Mouse (Mus musculus) CH12.LX (cell line): Measurements from ENCODE around the gene Rtkn2. TPM values are rescaled to one million over a fixed set of nuclear protein-coding genes. Genes with fewer than 3 reads are reported as not detected.

Source experiments
- DNase-seq: peaks from one replicate; pipeline ENCODE4 v3.0.0-alpha.2; 2013; ENCODE audit errors: extremely low read depth
- H3K27ac ChIP-seq: 2 replicates; pipeline ENCODE4 v1.5.1; 2012; ENCODE audit warnings: low read depth, mild to moderate bottlenecking, control low read depth, moderate library complexity; ENCODE audit not compliant: insufficient read depth
- H3K27me3 ChIP-seq: replicated peaks from 2 replicates; pipeline ENCODE3; 2012; ENCODE audit warnings: inconsistent platforms
- H3K36me3 ChIP-seq, 2 experiments: replicated peaks in 1 of 2; 2 replicates each; pipeline versions ENCODE3 to v1.6.1; 2012; ENCODE audit warnings: inconsistent platforms in 1 of 2, low read length in 1 of 2, mild to moderate bottlenecking in 1 of 2, mixed read lengths in 1 of 2, moderate library complexity in 1 of 2; ENCODE audit not compliant: control insufficient read depth in 1 of 2, insufficient read depth in 1 of 2
- H3K4me1 ChIP-seq, 2 experiments: 2 replicates each; pipeline ENCODE4 v1.6.1; 2012; ENCODE audit warnings: inconsistent platforms in 1 of 2, moderate library complexity in 1 of 2; ENCODE audit not compliant: insufficient read depth in 2 of 2, control insufficient read depth in 1 of 2
- H3K4me2 ChIP-seq: 2 replicates; pipeline ENCODE4 v1.6.1; 2012; ENCODE audit warnings: low read depth, mild to moderate bottlenecking, control low read depth; ENCODE audit not compliant: poor library complexity, insufficient read depth, severe bottlenecking
- H3K4me3 ChIP-seq, 3 experiments: fragments of 150-350 bp in 1 of 3; sonication (generic) in 1 of 3; replicated peaks in 1 of 3; 2 replicates each; pipeline versions ENCODE3 to v1.5.1; 2011 to 2012; ENCODE audit warnings: low read depth in 2 of 3, low read length in 2 of 3, mild to moderate bottlenecking in 2 of 3, moderate library complexity in 2 of 3, control low read depth in 1 of 3, improper control_type of control experiment in 1 of 3, inconsistent platforms in 1 of 3, mixed read lengths in 1 of 3; ENCODE audit not compliant: poor library complexity in 1 of 3
- H3K79me2 ChIP-seq: replicated peaks from 2 replicates; pipeline ENCODE4 v1.6.1; 2012; ENCODE audit warnings: mild to moderate bottlenecking, moderate library complexity; ENCODE audit not compliant: control insufficient read depth, poor library complexity, insufficient read depth, severe bottlenecking; ENCODE audit errors: extremely low read depth
- H3K9ac ChIP-seq: 2 replicates; pipeline ENCODE4 v1.6.1; 2012; ENCODE audit warnings: low read depth, mild to moderate bottlenecking, control low read depth, moderate library complexity; ENCODE audit not compliant: insufficient read depth
- H3K9me3 ChIP-seq: replicated peaks from 2 replicates; pipeline ENCODE3; 2012; ENCODE audit warnings: low read length, inconsistent platforms, mixed read lengths
- CTCF ChIP-seq, 2 experiments: IDR thresholded peaks in 1 of 2; conservative IDR thresholded peaks in 1 of 2; 2 replicates each; pipeline ENCODE4 v1.5.1; 2011 to 2012; ENCODE audit warnings: low read depth in 2 of 2, low read length in 2 of 2, improper control_type of control experiment in 1 of 2, inconsistent platforms in 1 of 2, mild to moderate bottlenecking in 1 of 2, moderate library complexity in 1 of 2
- E2F4 ChIP-seq: IDR thresholded peaks from 2 replicates; pipeline ENCODE4 v1.6.1; 2011; ENCODE audit warnings: low read depth, low read length, improper control_type of control experiment; ENCODE audit not compliant: insufficient replicate concordance
- EP300 ChIP-seq: IDR thresholded peaks from 2 replicates; pipeline ENCODE4 v1.6.1; 2011; ENCODE audit warnings: low read length, improper control_type of control experiment
- HCFC1 ChIP-seq: IDR thresholded peaks from 2 replicates; pipeline ENCODE4 v1.6.1; 2012; ENCODE audit warnings: low read depth, mild to moderate bottlenecking, inconsistent platforms, low read length, improper control_type of control experiment
- IRF4 ChIP-seq: IDR thresholded peaks from 2 replicates; pipeline ENCODE4 v1.6.1; 2014; ENCODE audit warnings: low read depth, mild to moderate bottlenecking, inconsistent platforms, low read length, improper control_type of control experiment
- JUN ChIP-seq: IDR thresholded peaks from 2 replicates; pipeline ENCODE4 v1.6.1; 2011; ENCODE audit warnings: low read depth, mild to moderate bottlenecking, low read length, improper control_type of control experiment, moderate library complexity; ENCODE audit not compliant: insufficient read depth
- KAT2A ChIP-seq: IDR thresholded peaks from 2 replicates; pipeline ENCODE4 v1.6.1; 2012; ENCODE audit warnings: low read length, improper control_type of control experiment, inconsistent platforms; ENCODE audit not compliant: insufficient replicate concordance
- MAX ChIP-seq: IDR thresholded peaks from 2 replicates; pipeline ENCODE4 v1.6.1; 2011; ENCODE audit warnings: low read length, improper control_type of control experiment
- MAZ ChIP-seq: IDR thresholded peaks from 2 replicates; pipeline ENCODE4 v1.6.1; 2012; ENCODE audit warnings: low read depth, mild to moderate bottlenecking, inconsistent platforms, low read length, improper control_type of control experiment, moderate library complexity
- MEF2A ChIP-seq: IDR thresholded peaks from 2 replicates; pipeline ENCODE4 v1.6.1; 2014; ENCODE audit warnings: low read depth, mild to moderate bottlenecking, inconsistent platforms, low read length, improper control_type of control experiment, borderline replicate concordance
- MXI1 ChIP-seq: IDR thresholded peaks from 2 replicates; pipeline ENCODE4 v1.6.1; 2011; ENCODE audit warnings: mild to moderate bottlenecking, low read depth, low read length, improper control_type of control experiment
- MYC ChIP-seq: IDR thresholded peaks from 2 replicates; pipeline ENCODE4 v1.6.1; 2011; ENCODE audit warnings: low read depth, mild to moderate bottlenecking, improper control_type of control experiment, low read length
- PAX5 ChIP-seq: IDR thresholded peaks from 2 replicates; pipeline ENCODE4 v1.6.1; 2012; ENCODE audit warnings: low read length, inconsistent platforms, mixed read lengths
- POLR2AphosphoS2 ChIP-seq: IDR thresholded peaks from 2 replicates; pipeline ENCODE4 v1.6.1; 2011; ENCODE audit warnings: low read depth, low read length, improper control_type of control experiment
- RAD21 ChIP-seq: IDR thresholded peaks from 2 replicates; pipeline ENCODE4 v1.6.1; 2011; ENCODE audit warnings: low read depth, mild to moderate bottlenecking, low read length, improper control_type of control experiment, moderate library complexity
- SIN3A ChIP-seq: IDR thresholded peaks from 2 replicates; pipeline ENCODE4 v1.6.1; 2012; ENCODE audit warnings: low read length, improper control_type of control experiment, inconsistent platforms
- SMC3 ChIP-seq: IDR thresholded peaks from 2 replicates; pipeline ENCODE4 v1.6.1; 2011; ENCODE audit warnings: low read depth, low read length, improper control_type of control experiment
- USF2 ChIP-seq: conservative IDR thresholded peaks from 2 replicates; pipeline ENCODE4 v1.6.1; 2011; ENCODE audit warnings: low read depth, low read length, improper control_type of control experiment
- ZC3H11A ChIP-seq: IDR thresholded peaks from 2 replicates; pipeline ENCODE4 v1.6.1; 2012; ENCODE audit warnings: low read depth, mild to moderate bottlenecking, inconsistent platforms, low read length, improper control_type of control experiment
- ZKSCAN1 ChIP-seq: IDR thresholded peaks from 2 replicates; pipeline ENCODE4 v1.6.1; 2012; ENCODE audit warnings: low read depth, inconsistent platforms, low read length, improper control_type of control experiment, borderline replicate concordance
- dilution Hi-C: fragments of 300-500 bp; cut with MboI; formaldehyde crosslinking; loops from 2 replicates; pipeline ENCODE4 v1.14.3; 2020; ENCODE audit warnings: low sequenced_read_pairs; ENCODE audit not compliant: extremely low pct_unique_long_range_greater_than_20kb, extremely low pct_ligation_motif_present
- in situ Hi-C: fragments of 300-500 bp; cut with MboI; formaldehyde crosslinking; loops from 3 replicates; pipeline ENCODE4 v1.14.3; 2019; ENCODE audit warnings: low sequenced_read_pairs, low pct_ligation_motif_present, low pct_unique_long_range_greater_than_20kb, mixed read lengths
- polyA plus RNA-seq: library from polyadenylated mRNA; unstranded; fragments of >175 nt; gene quantifications from 2 replicates; pipeline ENCODE4 v1.2.1, GENCODE M21; 2012; ENCODE audit warnings: low read depth; ENCODE audit not compliant: insufficient read length
- total RNA-seq, 2 experiments: library from RNA; depleted of rRNA; stranded (reverse); fragments of 300-350 nt in 1 of 2; fragments of >200 nt in 1 of 2; gene quantifications; 2 replicates each; pipeline ENCODE4 v1.2.3; 2012 to 2014

Rtkn2 gene
- total and polyA plus RNA-seq, 3 experiments = 0.59 to 0.93 (median 0.59) TPM

DNA sequence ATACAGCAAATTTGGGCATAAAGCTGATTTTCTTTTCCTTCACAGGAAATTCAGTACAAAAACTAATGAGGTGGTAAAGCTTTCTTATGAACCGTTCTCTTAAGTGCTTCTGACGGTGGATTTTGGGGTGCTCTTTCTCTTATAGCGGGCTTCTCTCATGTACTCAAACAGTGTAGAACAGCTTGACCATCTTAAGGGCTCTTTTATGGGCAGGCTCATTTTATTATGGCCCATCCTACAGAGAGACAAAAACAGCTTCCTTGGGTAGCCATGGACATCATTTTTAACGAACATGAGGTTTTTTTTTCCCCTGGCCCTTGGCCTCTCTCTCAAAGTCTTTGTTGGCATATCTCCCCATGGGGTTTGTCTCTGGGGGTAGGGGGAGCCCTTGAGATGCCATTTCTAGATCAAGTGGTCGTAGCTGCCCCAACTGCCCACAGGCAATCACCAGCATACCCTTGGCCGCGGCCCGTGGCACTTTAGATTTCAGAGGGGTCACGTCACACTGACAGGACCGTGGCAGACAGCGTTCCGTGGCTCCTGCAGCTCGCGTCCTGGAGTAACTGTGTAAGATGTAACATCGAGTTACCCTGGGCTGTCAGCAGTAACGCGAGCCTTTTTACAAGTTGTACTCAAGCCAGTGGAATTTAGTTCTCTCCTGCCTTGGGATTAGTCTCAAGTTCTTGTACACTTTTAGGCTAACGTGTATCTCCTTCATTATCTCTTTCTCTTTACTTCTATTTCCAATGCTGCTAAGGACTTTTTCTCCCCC lies 24.5 kb downstream of the Rtkn2 start (continued):
- no peak for TF ChIP-seq USF2
- TF ChIP-seq, all 38 proteins: peak for 0

DNA sequence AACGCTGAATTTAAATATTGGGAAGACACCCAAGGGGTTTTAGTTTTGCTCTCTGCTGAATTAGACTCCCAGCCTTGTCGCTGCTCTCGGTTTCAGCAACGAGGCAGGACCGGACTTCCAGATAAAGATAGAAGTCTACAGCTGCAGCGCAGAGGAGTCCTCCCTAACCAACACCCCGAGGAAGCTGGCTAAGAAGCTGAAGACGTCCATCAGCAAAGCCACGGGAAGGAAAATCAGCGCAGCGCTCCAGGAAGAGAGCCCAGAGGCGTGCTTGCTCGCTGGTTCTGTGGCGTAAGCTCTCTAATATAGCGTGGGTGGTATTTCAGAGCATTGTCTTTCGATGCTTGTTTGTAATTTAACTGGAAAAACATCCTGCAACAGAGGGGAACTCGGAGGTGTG lies 26.0 kb downstream of the Rtkn2 start:
- TF ChIP-seq CTCF (conservative IDR thresholded peaks at IDR 0.05 in 1 of 2, IDR thresholded peaks at IDR 0.05 in 1 of 2; ENCODE audit: low read depth in 2 of 2, low read length in 2 of 2) (no peak), HCFC1 (no peak), KAT2A (no peak), POLR2AphosphoS2 (no peak), MXI1 (no peak), ZKSCAN1 (no peak), ZC3H11A (no peak), E2F4 (no peak), MYC (no peak), MAZ (no peak), SIN3A (no peak), MAX (no peak), PAX5 (no peak), USF2 (no peak), MEF2A (no peak), IRF4 (no peak), RAD21 (no peak), EP300 (no peak), JUN (no peak), SMC3 (no peak)
- dilution Hi-C loops = no loop called here

More for the DNA sequence above, 26.0 kb downstream of the Rtkn2 start:
- no peaks in the 10 kb centered on the region for H3K36me3 ChIP-seq
- no peak for DNase-seq
- no peak overlapping the region for H3K27ac ChIP-seq
- H3K27me3 ChIP-seq = no peaks in the 10 kb centered on the region
- no peak overlapping the region; the same call in 1 of the 2 replicates for H3K4me2 ChIP-seq
- H3K4me1 ChIP-seq = 0 out of 4 replicates have a peak, but pooled peaks cover 0 to 3% of the 10 kb centered on the region in 2 experiments
- H3K79me2 ChIP-seq = no peaks in the 10 kb centered on the region
- H3K9ac ChIP-seq = no peak overlapping the region
- no peaks in the 10 kb centered on the region for H3K9me3 ChIP-seq
- in situ Hi-C loops = no loop called here
- H3K4me3 ChIP-seq = no peak overlapping the region
